In genomic region chr12:33303384-33303770, GRCm38 (mm10) we compare ENCODE assay signal across 8 mouse cellular contexts.
A peak's percentile ranks its signal among the peaks of the same experiment; 100 is the strongest.
DNase-seq lines count a peak whose midpoint lies in the region; ATAC-seq and TF ChIP-seq lines count a peak whose summit lies in the region.

No protein-coding gene starts in this region.

- peak overlapping the region; percentile 86 for H3K4me2 ChIP-seq in hindbrain, embryonic 14.5 days (replicated peaks)
- peak overlapping the region; percentile 84 for H3K4me2 ChIP-seq in liver, embryonic 15.5 days

- H3K9me3 ChIP-seq in hindbrain, embryonic 14.5 days (ENCODE audit: control insufficient read depth, low read length) = no peaks in the 10 kb centered on the region
- H3K9me3 ChIP-seq in liver, embryonic 15.5 days (replicated peaks) = no peaks in the 10 kb centered on the region

- H3K36me3 ChIP-seq in heart, adult 2 months (ENCODE audit: control insufficient read depth, insufficient read depth, low read length) = no peaks in the 10 kb centered on the region
- H3K36me3 ChIP-seq in hindbrain, embryonic 14.5 days (replicated peaks; ENCODE audit: control insufficient read depth, insufficient read depth) = no peaks in the 10 kb centered on the region
- H3K36me3 ChIP-seq in liver, embryonic 15.5 days (replicated peaks) = no peaks in the 10 kb centered on the region

- WGBS in heart, adult 2 months = 15% methylated on average over 9 of the region's 9 CpGs
- 2% methylated on average over 9 of the region's 9 CpGs for WGBS in hindbrain, embryonic 14.5 days
- WGBS in liver, embryonic 15.5 days (ENCODE audit: insufficient replicate concordance) = 13% methylated on average over 9 of the region's 9 CpGs

- intact Hi-C loops in heart, adult 2 months (cut with DNase I) = no loop called here

- peak; percentile 35 for ATAC-seq in hindbrain, embryonic 14.5 days (ENCODE audit: low FRiP score)
- ATAC-seq in liver, embryonic 15.5 days (ENCODE audit: insufficient read depth) = no peak
- no peak for ATAC-seq in megakaryocyte-erythroid progenitor cell, adult 5-6 weeks (replicated peaks; ENCODE audit: low FRiP score, low TSS enrichment, poor library complexity, severe bottlenecking)

- H3K79me2 ChIP-seq in heart, adult 2 months (replicated peaks; ENCODE audit: control insufficient read depth, insufficient read depth, low read length) = no peaks in the 10 kb centered on the region; the same call in 1 of the 2 replicates

- H3K9ac ChIP-seq in heart, adult 2 months (ENCODE audit: low read depth, low read length) = no peak overlapping the region
- H3K9ac ChIP-seq in hindbrain, embryonic 14.5 days = peak overlapping the region; percentile 42; the same call in 1 of the 2 replicates
- peak overlapping the region; percentile 71 for H3K9ac ChIP-seq in liver, embryonic 15.5 days

- TF ChIP-seq CTCF in heart, adult 2 months (IDR thresholded peaks at IDR 0.05) = no peak

- H3K27me3 ChIP-seq in heart, adult 2 months (ENCODE audit: control insufficient read depth, insufficient read depth, low read length) = no peaks in the 10 kb centered on the region
- 0 out of 2 replicates have a peak, but pooled peaks cover 5% of the 10 kb centered on the region for H3K27me3 ChIP-seq in hindbrain, embryonic 14.5 days (ENCODE audit: control insufficient read depth, insufficient read depth, low read length)
- no peaks in the 10 kb centered on the region for H3K27me3 ChIP-seq in liver, embryonic 15.5 days

- H3K27ac ChIP-seq in heart, adult 2 months = peak overlapping the region; percentile 78
- no peak overlapping the region for H3K27ac ChIP-seq in hindbrain, embryonic 14.5 days
- H3K27ac ChIP-seq in liver, embryonic 15.5 days (replicated peaks) = peak overlapping the region; percentile 88

- no peak for TF ChIP-seq EP300 in heart, adult 2 months (IDR thresholded peaks at IDR 0.05; ENCODE audit: insufficient read depth, low read depth, low read length)

- H3K4me3 ChIP-seq in heart, adult 2 months = peak overlapping the region; percentile 59
- peak overlapping the region; percentile 31 for H3K4me3 ChIP-seq in hindbrain, embryonic 14.5 days (replicated peaks; ENCODE audit: low read length)
- peak overlapping the region; percentile 67 for H3K4me3 ChIP-seq in liver, embryonic 15.5 days (replicated peaks)

- peaks cover 3% of the 10 kb centered on the region for H3K4me1 ChIP-seq in heart, adult 2 months (ENCODE audit: control insufficient read depth, insufficient read depth, low read length)
- H3K4me1 ChIP-seq in hindbrain, embryonic 14.5 days (replicated peaks; ENCODE audit: control insufficient read depth, insufficient read depth, low read length) = peaks cover 21% of the 10 kb centered on the region
- peaks cover 44% of the 10 kb centered on the region for H3K4me1 ChIP-seq in liver, embryonic 15.5 days (replicated peaks)

- DNase-seq in heart, adult 2 months = no peak
- no peak for DNase-seq in heart, postnatal 4 days
- peak; percentile 53 for DNase-seq in Muller cell, postnatal 12 days (ENCODE audit: inconsistent ontology term)
- no peak for DNase-seq in hindbrain, embryonic 14.5 days (ENCODE audit: low spot score)
- no peak for DNase-seq in layer of hippocampus, adult 9-10 months (ENCODE audit: low spot score)
- DNase-seq in gastrocnemius, adult 8-10 months (ENCODE audit: low spot score in 2 of 2) = no peak

- TF ChIP-seq POLR2A in heart, adult 2 months (IDR thresholded peaks at IDR 0.05; ENCODE audit: insufficient read depth, low read depth, low read length) = no peak
